Mouse (Mus musculus) hindbrain, postnatal 0 days (tissue): ENCODE results near the gene Trim62. TPM values are rescaled to one million over a fixed set of nuclear protein-coding genes. Genes with fewer than 3 reads are reported as not detected.

Experiments
- ATAC-seq: fragments of 200-750 bp; cut with Nextera tagmentation; 2 replicates; pipeline ENCODE4 v1.8.0; 2017; ENCODE audit warnings: mild to moderate bottlenecking, moderate TSS enrichment, moderate library complexity
- DNase-seq: peaks from one replicate; pipeline ENCODE4 v3.0.0-alpha.2; 2015; ENCODE audit warnings: low spot score
- H3K27ac ChIP-seq: fragments of 300-500 bp; sonication (generic); 2 replicates; pipeline ENCODE4 v1.5.1; 2014; ENCODE audit warnings: mild to moderate bottlenecking
- H3K27me3 ChIP-seq: fragments of 300-500 bp; sonication (generic); 2 replicates; pipeline ENCODE4 v1.6.1; 2014; ENCODE audit warnings: low read length, mixed read lengths; ENCODE audit not compliant: insufficient read depth
- H3K36me3 ChIP-seq: fragments of 300-500 bp; sonication (generic); 2 replicates; pipeline ENCODE4 v1.6.1; 2014; ENCODE audit warnings: low read length, mixed read lengths; ENCODE audit not compliant: insufficient read depth
- H3K4me1 ChIP-seq: fragments of 300-500 bp; sonication (generic); 2 replicates; pipeline ENCODE4 v1.6.1; 2014; ENCODE audit warnings: antibody characterized with exemption, low read length, mixed read lengths; ENCODE audit not compliant: insufficient read depth
- H3K4me2 ChIP-seq: fragments of 300-500 bp; sonication (generic); 2 replicates; pipeline ENCODE4 v1.6.1; 2014; ENCODE audit warnings: low read depth, mild to moderate bottlenecking, low read length, moderate library complexity, mixed read lengths
- H3K4me3 ChIP-seq: fragments of 300-500 bp; sonication (generic); 2 replicates; pipeline ENCODE4 v1.5.1; 2014; ENCODE audit warnings: low read length
- H3K9ac ChIP-seq: fragments of 300-500 bp; sonication (generic); replicated peaks from 2 replicates; pipeline ENCODE4 v1.6.1; 2014; ENCODE audit warnings: mild to moderate bottlenecking, low read length, moderate library complexity, mixed read lengths
- H3K9me3 ChIP-seq: fragments of 300-500 bp; sonication (generic); 2 replicates; pipeline ENCODE4 v1.6.1; 2016; ENCODE audit warnings: low read length, mixed read lengths
- CTCF ChIP-seq: IDR thresholded peaks from 2 replicates; pipeline ENCODE4 v1.5.1; 2016; ENCODE audit warnings: antibody characterized with exemption, control low read depth, low read depth
- WGBS: fragments of 180-500 bp; shearing (Covaris S2); extraction: QIAGEN DNeasy Blood & Tissue Kit; methylation state at CpG from one replicate; pipeline ENCODE4 v1.1.7; 2014; 5-methylcytosine and 5-hydroxymethylcytosine counted together
- polyA plus RNA-seq: library from polyadenylated mRNA; unstranded; fragments of >200 nt; fragmentation: Nextera tagmentation; extraction: Ambion mirVana; gene quantifications from 2 replicates; pipeline ENCODE4 v1.2.1, GENCODE M21; 2015
- total RNA-seq: library from RNA; depleted of rRNA; stranded (reverse); fragments of >200 nt; gene quantifications from 2 replicates; pipeline ENCODE4 v1.2.3, GENCODE M21; 2014

Gene Trim62
- total and polyA plus RNA-seq, 2 experiments from 2014 or later = 27.9 to 30.8 TPM

DNA sequence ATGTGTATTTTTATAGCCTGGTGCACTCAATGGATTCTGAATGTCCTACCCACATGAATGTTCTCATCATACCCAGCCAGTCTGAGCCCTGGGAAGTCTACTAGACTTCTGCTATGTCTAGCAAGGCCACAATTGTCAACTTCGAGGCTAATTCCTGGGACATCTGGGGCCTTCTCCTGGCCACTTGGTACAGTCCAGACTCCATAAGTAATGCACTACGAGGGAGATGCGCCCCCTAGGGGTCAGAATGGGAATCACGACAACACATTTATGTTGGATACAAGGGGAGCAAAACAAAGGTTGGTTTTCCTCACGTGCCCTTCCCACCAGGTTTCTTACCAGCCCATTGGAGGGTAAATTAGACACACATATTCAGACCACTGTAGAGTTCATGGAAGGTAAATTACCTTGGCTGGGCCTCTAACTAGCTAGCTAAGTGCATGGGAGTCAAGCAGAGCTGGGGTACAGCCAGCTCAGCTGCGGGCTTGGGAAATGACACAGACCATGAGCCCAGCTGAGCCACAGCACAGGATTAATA, 64.8 kb downstream of the Trim62 start:
- no peak for ATAC-seq

DNA sequence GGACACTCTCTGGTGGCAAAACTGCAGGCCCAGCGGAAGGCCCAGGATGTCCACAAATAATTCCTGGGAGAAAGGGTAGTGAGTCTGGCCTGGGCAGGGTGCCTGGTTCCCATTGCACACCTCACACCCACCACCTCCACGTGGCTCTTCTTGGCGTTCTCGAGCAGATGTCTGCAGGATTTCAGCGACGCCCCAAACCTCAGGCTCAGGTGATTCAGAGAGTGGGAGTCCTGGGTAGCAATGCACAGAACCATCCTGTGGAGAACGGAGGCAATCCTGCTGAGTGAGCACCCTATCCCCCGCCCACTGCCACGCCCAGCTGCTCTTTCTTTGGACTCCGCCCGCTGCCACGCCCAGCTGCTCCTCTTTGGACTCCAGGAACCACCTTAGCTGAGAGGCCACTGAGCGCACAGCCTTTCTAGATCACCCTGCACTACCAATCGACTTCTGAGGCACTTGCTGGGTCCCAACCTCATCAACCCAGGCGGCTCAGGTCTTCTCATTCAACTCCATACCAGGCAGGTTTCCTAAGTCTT, 66.2 kb downstream of the Trim62 start:
- TF ChIP-seq CTCF = no peak
- no peaks in the 10 kb centered on the region for H3K36me3 ChIP-seq
- no peak overlapping the region for H3K4me2 ChIP-seq
- no peaks in the 10 kb centered on the region for H3K27me3 ChIP-seq
- H3K9ac ChIP-seq = no peak overlapping the region
- no peaks in the 10 kb centered on the region for H3K4me1 ChIP-seq
- H3K9me3 ChIP-seq = no peaks in the 10 kb centered on the region
- WGBS = 47% methylated on average over 15 of the region's 15 CpGs
- no peak overlapping the region for H3K27ac ChIP-seq
- H3K4me3 ChIP-seq = no peak overlapping the region
- no peak for DNase-seq
- no peak for ATAC-seq

More for the DNA sequence above, 64.8 kb downstream of the Trim62 start:
- Histone ChIP-seq H3K9me3 (no peaks in the 10 kb centered on the region), H3K9ac (no peak overlapping the region), H3K4me3 (no peak overlapping the region), H3K4me1 (no peaks in the 10 kb centered on the region), H3K36me3 (no peaks in the 10 kb centered on the region), H3K27ac (no peak overlapping the region), H3K27me3 (no peaks in the 10 kb centered on the region), H3K4me2 (no peak overlapping the region)
- peak; percentile 64 for DNase-seq
- peak; percentile 75 for TF ChIP-seq CTCF
- WGBS = 26% methylated on average over 6 of the region's 6 CpGs

DNA sequence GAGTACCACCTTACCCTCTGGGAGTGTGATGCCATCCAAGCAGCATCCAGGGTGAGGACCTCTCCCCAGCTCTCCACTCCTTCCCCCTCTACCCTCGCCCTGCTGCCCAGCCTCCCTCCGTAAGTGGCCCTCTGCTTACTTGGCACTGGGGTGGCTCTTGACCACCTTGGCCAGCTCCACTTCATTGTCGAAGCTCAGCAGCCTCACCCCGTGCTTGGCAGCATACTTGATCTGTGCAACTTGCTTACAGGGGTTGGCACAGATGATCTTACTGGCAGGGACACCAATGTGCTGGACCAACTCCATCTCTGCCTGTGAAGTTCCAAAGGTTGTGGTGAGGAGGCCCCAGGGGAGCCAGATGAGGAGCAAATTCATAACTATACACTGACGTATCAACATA, 67.1 kb downstream of the Trim62 start:
- no peaks in the 10 kb centered on the region for H3K9me3 ChIP-seq
- no peak overlapping the region for H3K27ac ChIP-seq
- DNase-seq (peak; percentile 73), ATAC-seq (peak; percentile 30; the same call in 1 of the 2 replicates)
- H3K4me1 ChIP-seq = no peaks in the 10 kb centered on the region
- WGBS = 46% methylated on average over 5 of the region's 5 CpGs
- H3K36me3 ChIP-seq = no peaks in the 10 kb centered on the region
- no peak overlapping the region for H3K9ac ChIP-seq
- no peak overlapping the region for H3K4me2 ChIP-seq
- no peaks in the 10 kb centered on the region for H3K27me3 ChIP-seq
- no peak overlapping the region for H3K4me3 ChIP-seq
- no peak for TF ChIP-seq CTCF

DNA sequence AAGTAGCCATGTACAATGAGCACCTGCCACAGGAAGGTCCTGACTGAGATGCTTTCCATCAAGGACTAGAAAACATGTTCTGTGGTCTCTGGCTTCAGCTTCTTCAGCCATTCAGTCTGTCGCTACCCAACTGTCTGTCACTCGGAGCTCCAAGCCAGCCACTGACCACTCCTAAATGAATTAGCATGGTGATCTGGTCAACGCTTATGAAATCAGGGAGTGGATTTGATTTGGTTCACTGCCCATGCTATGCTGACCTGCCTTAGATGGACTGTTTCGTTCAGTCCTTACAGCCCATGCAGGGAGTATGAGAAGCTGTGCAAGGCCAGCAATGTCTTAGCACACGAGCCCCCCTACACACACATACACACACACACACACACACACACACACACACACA, 70.5 kb downstream of the Trim62 start:
- DNase-seq (no peak), ATAC-seq (no peak)
- no peak for TF ChIP-seq CTCF
- Histone ChIP-seq H3K4me2 (no peak overlapping the region), H3K36me3 (no peaks in the 10 kb centered on the region), H3K9ac (no peak overlapping the region), H3K4me1 (peaks cover 15% of the 10 kb centered on the region), H3K4me3 (no peak overlapping the region), H3K27ac (no peak overlapping the region), H3K9me3 (no peaks in the 10 kb centered on the region), H3K27me3 (no peaks in the 10 kb centered on the region)
- 77% methylated on average over 5 of the region's 5 CpGs for WGBS

DNA sequence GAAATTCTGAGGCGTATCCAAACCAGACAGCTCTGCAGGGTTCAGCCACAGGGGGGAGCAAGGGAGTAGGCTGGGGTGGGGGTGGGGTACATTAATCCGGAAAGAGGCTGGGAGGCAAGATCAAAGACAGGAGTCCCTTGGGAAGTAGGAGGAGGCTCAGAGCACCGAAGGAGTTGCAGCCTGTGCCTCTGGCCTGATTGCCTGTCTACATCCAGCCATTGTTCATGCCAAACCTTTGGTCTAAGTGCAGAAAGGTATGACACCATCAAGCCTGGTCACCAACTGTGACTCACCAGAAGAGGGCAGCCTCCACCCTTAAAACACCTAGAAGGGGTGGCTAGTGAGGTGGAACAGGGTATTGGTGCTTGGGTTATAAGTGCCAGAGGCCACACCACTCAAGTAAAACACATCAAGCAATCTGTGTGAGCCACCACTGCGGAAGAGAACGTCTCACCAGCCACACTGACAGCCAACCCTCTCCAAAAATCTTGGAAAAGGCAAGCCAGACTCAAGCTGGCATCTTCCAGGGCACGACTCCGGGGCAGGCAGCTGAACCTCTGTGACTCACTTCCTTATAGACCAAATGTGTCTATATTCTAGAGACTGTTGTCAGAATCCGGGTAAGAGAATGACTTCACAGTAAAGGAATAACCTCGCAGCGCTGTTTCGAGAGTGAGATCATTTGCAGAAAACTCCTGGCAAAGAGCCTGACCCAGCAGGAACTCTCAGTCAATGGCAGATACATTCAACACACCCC, 74.0 kb downstream of the Trim62 start:
- no peaks in the 10 kb centered on the region for H3K9me3 ChIP-seq
- peak; percentile 81 for TF ChIP-seq CTCF
- H3K27me3 ChIP-seq = no peaks in the 10 kb centered on the region
- no peak overlapping the region for H3K9ac ChIP-seq
- ATAC-seq (peak; percentile 69), DNase-seq (peak; percentile 77)
- H3K27ac ChIP-seq = peak overlapping the region; percentile 26; the same call in 1 of the 2 replicates
- H3K4me3 ChIP-seq = no peak overlapping the region
- H3K4me2 ChIP-seq = no peak overlapping the region
- peaks cover 22% of the 10 kb centered on the region for H3K4me1 ChIP-seq
- 29% methylated on average over 11 of the region's 11 CpGs for WGBS
- no peaks in the 10 kb centered on the region for H3K36me3 ChIP-seq

DNA sequence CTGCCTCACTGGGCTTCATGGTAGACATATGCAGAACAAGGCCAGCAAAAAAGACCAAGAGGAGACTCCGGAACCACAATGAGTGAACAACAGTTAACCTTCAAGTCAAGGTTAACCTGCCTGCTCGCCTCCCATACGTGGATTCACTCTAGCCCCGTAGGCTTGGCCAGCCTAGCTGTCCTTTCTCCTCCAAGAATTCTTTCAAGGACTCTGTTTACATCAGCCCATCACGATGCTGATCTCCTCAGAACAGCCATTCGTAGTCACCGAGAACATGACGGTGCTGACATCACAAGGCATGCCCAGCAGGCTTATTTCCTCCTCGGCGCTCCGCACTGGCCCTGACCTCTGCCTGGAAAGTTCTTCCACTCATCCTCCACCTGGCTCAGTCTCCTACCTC, 74.8 kb downstream of the Trim62 start:
- 85% methylated on average over 11 of the region's 11 CpGs for WGBS
- no peak for TF ChIP-seq CTCF
- Histone ChIP-seq H3K9me3 (no peaks in the 10 kb centered on the region), H3K4me2 (no peak overlapping the region), H3K9ac (no peak overlapping the region), H3K27me3 (no peaks in the 10 kb centered on the region), H3K36me3 (no peaks in the 10 kb centered on the region), H3K4me3 (no peak overlapping the region), H3K4me1 (peaks cover 27% of the 10 kb centered on the region), H3K27ac (peak overlapping the region; percentile 26; the same call in 1 of the 2 replicates)
- ATAC-seq (no peak), DNase-seq (no peak)

DNA sequence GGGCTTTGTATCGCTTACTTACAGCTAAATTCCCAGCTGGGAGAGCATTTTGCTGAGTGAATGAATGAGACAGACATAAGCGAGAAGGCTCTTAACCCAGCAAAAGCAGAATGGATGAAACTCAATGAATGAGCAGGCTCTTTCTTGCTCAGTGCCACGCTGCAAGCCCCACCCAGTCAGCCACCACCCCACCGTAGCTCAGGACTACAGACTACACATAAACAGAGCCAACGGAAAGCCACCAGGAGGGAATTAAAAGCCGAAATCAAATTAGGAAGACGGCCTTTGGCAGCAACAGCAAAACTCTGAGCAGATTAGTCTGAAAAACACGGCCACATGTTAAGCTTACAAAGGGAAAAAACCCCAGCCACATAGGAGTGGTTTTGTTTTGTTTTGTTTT, 75.5 kb downstream of the Trim62 start:
- ATAC-seq (no peak), DNase-seq (peak; percentile 43)
- 38% methylated on average over 8 of the region's 8 CpGs for WGBS
- no peaks in the 10 kb centered on the region for H3K9me3 ChIP-seq
- H3K4me2 ChIP-seq = no peak overlapping the region
- peaks cover 27% of the 10 kb centered on the region for H3K4me1 ChIP-seq
- no peak overlapping the region for H3K9ac ChIP-seq
- no peak for TF ChIP-seq CTCF
- no peak overlapping the region for H3K27ac ChIP-seq
- no peaks in the 10 kb centered on the region for H3K36me3 ChIP-seq
- no peaks in the 10 kb centered on the region for H3K27me3 ChIP-seq
- no peak overlapping the region for H3K4me3 ChIP-seq
